19 mouse cellular contexts compared by ENCODE assay signal in genomic region chr4:136357026-136357425, GRCm38 (mm10). TPM values are rescaled to one million over a fixed set of nuclear protein-coding genes. Genes with fewer than 3 reads are reported as not detected.
A peak's percentile ranks its signal among the peaks of the same experiment; 100 is the strongest.
DNase-seq lines count a peak whose midpoint lies in the region; ATAC-seq and TF ChIP-seq lines count a peak whose summit lies in the region.
"Had no signal": no experiment of that assay in that cellular context is flagged by ENCODE, and none has a peak within 500 bp of the region (broad histone marks: within the 10 kb centered on the region; RNA-seq: fewer than 3 reads in every experiment).

No protein-coding gene starts in this region.

- 27% methylated on average over 6 of the region's 6 CpGs for WGBS in kidney, adult 2 months
- 49% methylated on average over 6 of the region's 6 CpGs for WGBS in kidney, embryonic 15.5 days
- WGBS in intestine, embryonic 16.5 days = 60% methylated on average over 6 of the region's 6 CpGs

- peak; percentile 82 for DNase-seq in kidney, adult 2 months
- peak; percentile 64 for DNase-seq in kidney, adult 9 months
- DNase-seq in kidney, postnatal 10 days = peak; percentile 57
- DNase-seq in kidney, postnatal 4 days = peak; percentile 25 to 39
- DNase-seq: adrenal gland, postnatal 25 days; cerebellum, adult 18-20 months; cerebellum, adult 9-11 months; cerebellum, postnatal 36 days; heart, postnatal 36 days had no signal

- H3K4me1 ChIP-seq in kidney, adult 2 months (ENCODE audit: control insufficient read depth, insufficient read depth, low read length) = peaks cover 7% of the 10 kb centered on the region; the same call in 1 of the 2 replicates
- H3K4me1 ChIP-seq in kidney, embryonic 15.5 days = no peaks in the 10 kb centered on the region
- no peaks in the 10 kb centered on the region for H3K4me1 ChIP-seq in intestine, embryonic 16.5 days (ENCODE audit: control insufficient read depth, insufficient read depth, low read length)
- H3K4me1 ChIP-seq: embryonic facial prominence, embryonic 13.5 days; forebrain, embryonic 13.5 days; heart, embryonic 13.5 days; hindbrain, embryonic 15.5 days had no signal

- no peak for ATAC-seq in kidney, embryonic 15.5 days (replicated peaks; ENCODE audit: low FRiP score)
- no peak for ATAC-seq in inflammation-experienced regulatory T-cells, adult 6 months
- ATAC-seq in intestine, embryonic 16.5 days = no peak
- ATAC-seq: activated CD4-positive, CD25-positive, alpha-beta regulatory T cell, adult 4 months; forebrain, embryonic 13.5 days; Patski had no signal

- no peak for TF ChIP-seq CTCF in kidney, adult 2 months (conservative IDR thresholded peaks at IDR 0.05; ENCODE audit: insufficient read depth, insufficient read length, low read depth, low read length)

- H3K4me2 ChIP-seq in kidney, embryonic 15.5 days = no peak overlapping the region
- no peak overlapping the region for H3K4me2 ChIP-seq in intestine, embryonic 16.5 days (ENCODE audit: low read depth, low read length)
- H3K4me2 ChIP-seq: embryonic facial prominence, embryonic 13.5 days; forebrain, embryonic 13.5 days; heart, embryonic 13.5 days; hindbrain, embryonic 15.5 days had no signal

- H3K27ac ChIP-seq in kidney, adult 2 months (ENCODE audit: insufficient read depth, low read depth, low read length) = peak overlapping the region; percentile 86
- no peak overlapping the region for H3K27ac ChIP-seq in kidney, embryonic 15.5 days
- H3K27ac ChIP-seq in intestine, embryonic 16.5 days (ENCODE audit: low read length) = no peak overlapping the region
- H3K27ac ChIP-seq: embryonic facial prominence, embryonic 13.5 days; forebrain, embryonic 13.5 days; heart, embryonic 13.5 days; hindbrain, embryonic 15.5 days had no signal

- no peak overlapping the region for H3K9ac ChIP-seq in kidney, embryonic 15.5 days
- no peak overlapping the region for H3K9ac ChIP-seq in intestine, embryonic 16.5 days (ENCODE audit: low read depth, low read length)
- H3K9ac ChIP-seq: embryonic facial prominence, embryonic 13.5 days; forebrain, embryonic 13.5 days; heart, embryonic 13.5 days; hindbrain, embryonic 15.5 days had no signal

- peaks cover 3% of the 10 kb centered on the region for H3K36me3 ChIP-seq in kidney, adult 2 months (ENCODE audit: control insufficient read depth, insufficient read depth, low read length)
- peaks cover 91% of the 10 kb centered on the region for H3K36me3 ChIP-seq in kidney, embryonic 15.5 days
- no peaks in the 10 kb centered on the region; the same call in 1 of the 2 replicates for H3K36me3 ChIP-seq in intestine, embryonic 16.5 days (ENCODE audit: control insufficient read depth, insufficient read depth, low read length)

- H3K27me3 ChIP-seq in kidney, adult 2 months (replicated peaks; ENCODE audit: control insufficient read depth, insufficient read depth, low read length) = no peaks in the 10 kb centered on the region
- H3K27me3 ChIP-seq in kidney, embryonic 15.5 days = no peaks in the 10 kb centered on the region
- no peaks in the 10 kb centered on the region for H3K27me3 ChIP-seq in intestine, embryonic 16.5 days (replicated peaks; ENCODE audit: control insufficient read depth, insufficient read depth, low read length)
- H3K27me3 ChIP-seq: CH12.LX; embryonic facial prominence, embryonic 13.5 days; forebrain, embryonic 13.5 days; heart, embryonic 13.5 days; hindbrain, embryonic 15.5 days; Patski had no signal

- no peak for TF ChIP-seq POLR2A in kidney, adult 2 months (IDR thresholded peaks at IDR 0.05; ENCODE audit: low read depth, low read length)

- H3K4me3 ChIP-seq in kidney, adult 2 months (ENCODE audit: insufficient read depth, low read depth, low read length) = peak overlapping the region; percentile 33
- no peak overlapping the region for H3K4me3 ChIP-seq in kidney, embryonic 15.5 days (replicated peaks)
- no peak overlapping the region for H3K4me3 ChIP-seq in intestine, embryonic 16.5 days (ENCODE audit: low read length)
- H3K4me3 ChIP-seq: embryonic facial prominence, embryonic 13.5 days; forebrain, embryonic 13.5 days; heart, embryonic 13.5 days; hindbrain, embryonic 15.5 days had no signal

- H3K9me3 ChIP-seq in kidney, embryonic 15.5 days (replicated peaks) = no peaks in the 10 kb centered on the region
- no peaks in the 10 kb centered on the region for H3K9me3 ChIP-seq in intestine, embryonic 16.5 days (ENCODE audit: control insufficient read depth, low read length)
- H3K9me3 ChIP-seq: embryonic facial prominence, embryonic 13.5 days; forebrain, embryonic 13.5 days; heart, embryonic 13.5 days; hindbrain, embryonic 15.5 days had no signal

RNA-seq across cellular contexts. Expression of gene Hnrnpr, which starts 46.3 kb away (rescaled TPM):
- 9.9 and 14.0 TPM in 2 replicates for polyA plus RNA-seq in kidney, adult 2 months (2012; rRNA removed)
- polyA plus RNA-seq in kidney, embryonic 15.5 days (2015; fragmentation: Nextera tagmentation; extraction: Ambion mirVana) = 183 and 188 TPM in 2 replicates
- polyA plus RNA-seq in inflammation-experienced regulatory T-cells, adult 6 months (2017; shearing (Covaris generic)) = 100 to 1,000 TPM in 1 of 3 experiments, 10 to 100 TPM in 2; 97.2 to 105 (median 98.5) TPM
- polyA plus RNA-seq in intestine, embryonic 16.5 days (2015; fragmentation: Nextera tagmentation; extraction: Ambion mirVana) = 101 and 106 TPM in 2 replicates

Comparison
In these comparisons a context has a peak if more than half of its experiments do, and no peak if none do; other contexts are left out.
1. DNase-seq: peak in every context shown above with its lines; median percentile 82 in kidney, adult 2 months; 64 in kidney, adult 9 months; 57 in kidney, postnatal 10 days; 32 in kidney, postnatal 4 days.